Mouse (Mus musculus) forebrain, embryonic 11.5 days (tissue): ENCODE measurements around the gene Uvrag. TPM values are rescaled to one million over a fixed set of nuclear protein-coding genes. Genes with fewer than 3 reads are reported as not detected.

ENCODE experiments used
- ATAC-seq: fragments of 200-750 bp; cut with Nextera tagmentation; replicated peaks from 2 replicates; pipeline ENCODE4 v1.8.0; 2017; ENCODE audit warnings: moderate TSS enrichment; ENCODE audit not compliant: low FRiP score
- DNase-seq: peaks from one replicate; pipeline ENCODE4 v3.0.0-alpha.2; 2017; ENCODE audit warnings: low spot score
- H3K27ac ChIP-seq: fragments of 300-500 bp; sonication (generic); 2 replicates; pipeline ENCODE4 v1.5.1; 2014; ENCODE audit warnings: low read depth, low read length
- H3K27me3 ChIP-seq: fragments of 300-500 bp; sonication (generic); 2 replicates; pipeline ENCODE4 v1.6.1; 2014; ENCODE audit warnings: mild to moderate bottlenecking, low read length, mixed read lengths; ENCODE audit not compliant: control insufficient read depth, insufficient read depth
- H3K36me3 ChIP-seq: fragments of 300-500 bp; sonication (generic); 2 replicates; pipeline ENCODE4 v1.6.1; 2014; ENCODE audit warnings: mild to moderate bottlenecking, low read length, moderate library complexity, mixed read lengths; ENCODE audit not compliant: control insufficient read depth, insufficient read depth
- H3K4me1 ChIP-seq: fragments of 300-500 bp; sonication (generic); replicated peaks from 2 replicates; pipeline ENCODE4 v1.6.1; 2014; ENCODE audit warnings: low read length, mixed read lengths; ENCODE audit not compliant: control insufficient read depth, insufficient read depth
- H3K4me2 ChIP-seq: fragments of 300-500 bp; sonication (generic); 2 replicates; pipeline ENCODE4 v1.6.1; 2014; ENCODE audit warnings: low read depth, mild to moderate bottlenecking, low read length, moderate library complexity, mixed read lengths; ENCODE audit not compliant: severe bottlenecking
- H3K4me3 ChIP-seq: fragments of 300-500 bp; sonication (generic); 2 replicates; pipeline ENCODE4 v1.5.1; 2014; ENCODE audit warnings: low read depth, low read length
- H3K9ac ChIP-seq: fragments of 300-500 bp; sonication (generic); 2 replicates; pipeline ENCODE4 v1.6.1; 2014; ENCODE audit warnings: low read length
- H3K9me3 ChIP-seq: fragments of 300-500 bp; sonication (generic); 2 replicates; pipeline ENCODE4 v1.6.1; 2016; ENCODE audit warnings: low read length, mixed read lengths; ENCODE audit not compliant: control insufficient read depth
- WGBS: fragments of 180-500 bp; shearing (Covaris S2); extraction: QIAGEN DNeasy Blood & Tissue Kit; methylation state at CpG from one replicate; pipeline ENCODE4 v1.1.7; 2014; 5-methylcytosine and 5-hydroxymethylcytosine counted together
- polyA plus RNA-seq: library from polyadenylated mRNA; unstranded; fragments of >200 nt; fragmentation: Nextera tagmentation; extraction: Ambion mirVana; gene quantifications from 2 replicates; pipeline ENCODE4 v1.2.1, GENCODE M21; 2014

The Uvrag gene
- polyA plus RNA-seq, 1 experiment from 2014 or later: 12.2 TPM

- DNase-seq (peak; percentile 31), ATAC-seq (no peak)
- H3K36me3 ChIP-seq: no peaks in the 10 kb centered on the region
- no peak overlapping the region for H3K9ac ChIP-seq
- no peak overlapping the region for H3K27ac ChIP-seq
- H3K9me3 ChIP-seq: no peaks in the 10 kb centered on the region
- 73% methylated on average over 10 of the region's 10 CpGs for WGBS
- no peaks in the 10 kb centered on the region for H3K4me1 ChIP-seq
- no peaks in the 10 kb centered on the region for H3K27me3 ChIP-seq
- H3K4me2 ChIP-seq: no peak overlapping the region
- no peak overlapping the region for H3K4me3 ChIP-seq
These were observed 31.0 kb upstream of the Uvrag start for GRCm38 (mm10) chr7:99171730-99172463.

GRCm38 (mm10) chr7:99170519-99170918 lies 29.6 kb upstream of the Uvrag start:
- 89% methylated on average over 6 of the region's 6 CpGs for WGBS
- ATAC-seq (no peak), DNase-seq (no peak)
- Histone ChIP-seq H3K4me2 (no peak overlapping the region), H3K4me1 (no peaks in the 10 kb centered on the region), H3K36me3 (no peaks in the 10 kb centered on the region), H3K27ac (no peak overlapping the region), H3K27me3 (no peaks in the 10 kb centered on the region), H3K9me3 (no peaks in the 10 kb centered on the region), H3K9ac (no peak overlapping the region), H3K4me3 (no peak overlapping the region)

- no peaks in the 10 kb centered on the region for H3K9me3 ChIP-seq
- WGBS: 90% methylated on average over 9 of the region's 9 CpGs
- H3K27me3 ChIP-seq: no peaks in the 10 kb centered on the region
- no peak overlapping the region for H3K4me2 ChIP-seq
- no peak overlapping the region for H3K9ac ChIP-seq
- ATAC-seq (no peak), DNase-seq (no peak)
- no peak overlapping the region for H3K27ac ChIP-seq
- no peaks in the 10 kb centered on the region for H3K36me3 ChIP-seq
- no peaks in the 10 kb centered on the region for H3K4me1 ChIP-seq
- H3K4me3 ChIP-seq: no peak overlapping the region
These were observed 28.9 kb upstream of the Uvrag start for GRCm38 (mm10) chr7:99169717-99170403.

GRCm38 (mm10) chr7:99168756-99169155 lies 27.8 kb upstream of the Uvrag start:
- DNase-seq: no peak
- no peak overlapping the region for H3K27ac ChIP-seq
- H3K4me1 ChIP-seq: no peaks in the 10 kb centered on the region
- no peak overlapping the region for H3K4me2 ChIP-seq
- no peak overlapping the region for H3K4me3 ChIP-seq
- H3K36me3 ChIP-seq: no peaks in the 10 kb centered on the region
- WGBS: 84% methylated on average over 6 of the region's 6 CpGs
- no peak for ATAC-seq
- H3K27me3 ChIP-seq: no peaks in the 10 kb centered on the region
- H3K9me3 ChIP-seq: no peaks in the 10 kb centered on the region
- H3K9ac ChIP-seq: no peak overlapping the region

- Histone ChIP-seq H3K4me3 (no peak overlapping the region), H3K27me3 (no peaks in the 10 kb centered on the region), H3K4me2 (no peak overlapping the region), H3K36me3 (no peaks in the 10 kb centered on the region), H3K4me1 (no peaks in the 10 kb centered on the region), H3K27ac (no peak overlapping the region), H3K9me3 (no peaks in the 10 kb centered on the region), H3K9ac (no peak overlapping the region)
- 58% methylated on average over 5 of the region's 5 CpGs for WGBS
- DNase-seq (no peak), ATAC-seq (no peak)
These were observed 27.0 kb upstream of the Uvrag start for GRCm38 (mm10) chr7:99167939-99168338.

- H3K4me2 ChIP-seq: no peak overlapping the region
- H3K9me3 ChIP-seq: no peaks in the 10 kb centered on the region
- H3K4me1 ChIP-seq: no peaks in the 10 kb centered on the region
- no peak overlapping the region for H3K9ac ChIP-seq
- ATAC-seq: no peak
- 91% methylated on average over 8 of the region's 8 CpGs for WGBS
- no peak overlapping the region for H3K27ac ChIP-seq
- no peaks in the 10 kb centered on the region for H3K27me3 ChIP-seq
- DNase-seq: no peak
- H3K4me3 ChIP-seq: no peak overlapping the region
- H3K36me3 ChIP-seq: no peaks in the 10 kb centered on the region
These were observed 25.2 kb upstream of the Uvrag start for GRCm38 (mm10) chr7:99166159-99166558.

GRCm38 (mm10) chr7:99164873-99165410 lies 24.0 kb upstream of the Uvrag start:
- Histone ChIP-seq H3K27ac (no peak overlapping the region), H3K36me3 (no peaks in the 10 kb centered on the region), H3K4me1 (no peaks in the 10 kb centered on the region), H3K27me3 (no peaks in the 10 kb centered on the region), H3K9me3 (no peaks in the 10 kb centered on the region), H3K4me3 (no peak overlapping the region), H3K9ac (no peak overlapping the region), H3K4me2 (no peak overlapping the region)
- ATAC-seq: no peak
- DNase-seq: no peak
- WGBS: 87% methylated on average over 7 of the region's 7 CpGs

GRCm38 (mm10) chr7:99162462-99162861 lies 21.5 kb upstream of the Uvrag start:
- ATAC-seq (no peak), DNase-seq (no peak)
- Histone ChIP-seq H3K27ac (no peak overlapping the region), H3K9me3 (no peaks in the 10 kb centered on the region), H3K4me1 (no peaks in the 10 kb centered on the region), H3K4me2 (no peak overlapping the region), H3K4me3 (no peak overlapping the region), H3K36me3 (no peaks in the 10 kb centered on the region), H3K9ac (no peak overlapping the region), H3K27me3 (no peaks in the 10 kb centered on the region)
- WGBS: 92% methylated on average over 7 of the region's 7 CpGs
